Mouse (Mus musculus) spleen, adult 2 months (tissue): ENCODE measurements at regions not wholly inside any gene's neighbourhood (a gene's known extent, or its start where the extent isn't known, plus 50 kb on each side); places are given as distances from the start of the nearest gene placed in this dataset.

Source experiments
- CTCF ChIP-seq: fragments of 200-500 bp; IDR thresholded peaks from 2 replicates; pipeline ENCODE4 v1.5.1; 2011; ENCODE audit warnings: mild to moderate bottlenecking, inconsistent platforms; ENCODE audit not compliant: insufficient read depth, insufficient read length, insufficient replicate concordance; ENCODE audit errors: extremely low read depth
- POLR2A ChIP-seq: fragments of 200-500 bp; IDR thresholded peaks from 2 replicates; pipeline ENCODE4 v1.6.1; 2011; ENCODE audit warnings: low read depth, low read length, inconsistent platforms

- TF ChIP-seq CTCF (no peak), POLR2A (no peak)
These were observed 227.7 kb downstream of the Atp23 start for GRCm38 (mm10) chr10:126673437-126673836.
